Mouse (Mus musculus) embryonic stem cell, embryonic (primary cell): ENCODE results near the gene Sertad3.

ENCODE experiments used
- CTCF ChIA-PET, 4 experiments: fragments of 300-600 bp in 2 of 4; fragments of 350-600 bp in 2 of 4; sonication (Branson Sonifier 250); formaldehyde crosslinking; loops; one replicate each; lab custom pipeline; 2022; ENCODE audit warnings: inconsistent platforms in 2 of 4; lab: Charles Lee
- POLR2A ChIA-PET, 4 experiments: fragments of 300-600 bp in 2 of 4; fragments of 350-600 bp in 2 of 4; sonication (Branson Sonifier 250); formaldehyde crosslinking; loops; one replicate each; lab custom pipeline; 2022; ENCODE audit warnings: antibody characterized with exemption in 4 of 4, inconsistent platforms in 1 of 4; lab: Charles Lee

Gene Sertad3

GRCm38 (mm10) chr7:27451359-27451758 lies 22.2 kb upstream of the Sertad3 start:
- ChIA-PET POLR2A (interaction anchor here in 2 of 4 experiments (1.4 to 3.9 kb wide), 4 partner anchors 23 to 40 kb away, joined by 4 to 26 read pairs (median 4); partner anchors contain the start of gene Sertad1 (in 1 of the 2)), CTCF (interaction anchor here in 2 of 4 experiments (0.9 to 1.0 kb wide), 2 partner anchors 31 to 32 kb away, joined by 3 to 7 read pairs; no protein-coding TSS in a partner anchor)

GRCm38 (mm10) chr7:27452206-27452770 lies 21.3 kb upstream of the Sertad3 start:
- ChIA-PET CTCF (interaction anchor here in 1 of 4 experiments (0.9 to 1.0 kb wide), 3 partner anchors 32 to 56 kb away, joined by 3 read pairs; partner anchors contain the start of gene Sertad1), POLR2A (interaction anchor here in 3 of 4 experiments (0.6 to 1.9 kb wide), 7 partner anchors 15 to 285 kb away, joined by 3 to 4 read pairs (median 4); partner anchors contain the start of genes Sertad1 (in 1 of the 3) and Sertad3 (in 1 of the 3))

GRCm38 (mm10) chr7:27454461-27455121 lies 19.0 kb upstream of the Sertad3 start:
- ChIA-PET CTCF (interaction anchor here (0.6 to 1.4 kb wide), 7 partner anchors 20 to 138 kb away, joined by 3 to 5 read pairs (median 3); no protein-coding TSS in a partner anchor), POLR2A (interaction anchor here in 3 of 4 experiments (0.6 to 1.6 kb wide), 6 partner anchors 15 to 357 kb away, joined by 3 to 7 read pairs (median 4); partner anchors contain the start of gene Sertad1 (in 1 of the 3))

GRCm38 (mm10) chr7:27455273-27455672 lies 18.3 kb upstream of the Sertad3 start:
- CTCF ChIA-PET, result interaction anchor here in 3 of 4 experiments (0.6 to 1.4 kb wide), 3 partner anchors 19 to 1670 kb away, joined by 3 read pairs; no protein-coding TSS in a partner anchor

GRCm38 (mm10) chr7:27458614-27459013 lies 15.0 kb upstream of the Sertad3 start:
- CTCF ChIA-PET, result interaction anchor here in 1 of 4 experiments (1.3 kb wide), 1 partner anchor 16 kb away, joined by 4 read pairs; no protein-coding TSS in a partner anchor

More at GRCm38 (mm10) chr7:27455273-27455672, 18.3 kb upstream of the Sertad3 start:
- POLR2A ChIA-PET, result interaction anchor here in 3 of 4 experiments (0.6 to 1.6 kb wide), 5 partner anchors 10 to 49 kb away, joined by 3 to 7 read pairs (median 3); partner anchors contain the start of gene Sertad1 (in 1 of the 3)

GRCm38 (mm10) chr7:27459640-27460039 lies 13.9 kb upstream of the Sertad3 start:
- POLR2A ChIA-PET, result interaction anchor here in 3 of 4 experiments (0.5 to 3.6 kb wide), 6 partner anchors 10 to 101 kb away, joined by 3 to 28 read pairs (median 3); partner anchors contain the start of gene Sertad3 (in 1 of the 3)
- CTCF ChIA-PET, result interaction anchor here in 2 of 4 experiments (1.3 to 1.4 kb wide), 2 partner anchors 15 to 61 kb away, joined by 3 to 4 read pairs; no protein-coding TSS in a partner anchor

More at GRCm38 (mm10) chr7:27458614-27459013, 15.0 kb upstream of the Sertad3 start:
- POLR2A ChIA-PET, result interaction anchor here in 2 of 4 experiments (0.9 to 3.6 kb wide), 11 partner anchors 9 to 201 kb away, joined by 3 to 28 read pairs (median 5); partner anchors contain the start of genes Sertad1 (in 1 of the 2) and Sertad3 (in 1 of the 2)

GRCm38 (mm10) chr7:27460477-27460876 lies 13.1 kb upstream of the Sertad3 start:
- ChIA-PET CTCF (interaction anchor here in 2 of 4 experiments (0.5 to 1.4 kb wide), 4 partner anchors 23 to 357 kb away, joined by 3 to 4 read pairs (median 3); no protein-coding TSS in a partner anchor), POLR2A (interaction anchor here in 3 of 4 experiments (0.5 to 3.6 kb wide), 9 partner anchors 11 to 100 kb away, joined by 3 to 28 read pairs (median 4); partner anchors contain the start of gene Sertad3 (in 1 of the 3))

- POLR2A ChIA-PET, result interaction anchor here (0.6 to 1.5 kb wide), 15 partner anchors 19 to 705 kb away, joined by 3 to 5 read pairs (median 3); partner anchors contain the start of gene Sertad1 (in 2 of the 4)
- CTCF ChIA-PET, result interaction anchor here in 2 of 4 experiments (0.6 to 0.7 kb wide), 4 partner anchors 10 to 221 kb away, joined by 3 to 5 read pairs (median 4); no protein-coding TSS in a partner anchor
Measured at GRCm38 (mm10) chr7:27467648-27468047, 5.9 kb upstream of the Sertad3 start.

- POLR2A ChIA-PET, result interaction anchor here in 2 of 4 experiments (1.7 to 2.5 kb wide), 4 partner anchors 11 to 22 kb away, joined by 7 to 52 read pairs (median 14); partner anchors contain the start of gene Sertad1 (in 1 of the 2)
- CTCF ChIA-PET, result interaction anchor here in 1 of 4 experiments (0.7 to 2.0 kb wide), 2 partner anchors 20 to 347 kb away, joined by 3 to 21 read pairs; no protein-coding TSS in a partner anchor
Measured at GRCm38 (mm10) chr7:27471390-27472120, 2.0 kb upstream of the Sertad3 start.

- ChIA-PET CTCF (interaction anchor here (0.6 to 2.0 kb wide), 18 partner anchors 15 to 188 kb away, joined by 3 to 21 read pairs (median 3); partner anchors contain the start of gene Sertad1 (in 1 of the 4)), POLR2A (interaction anchor here in 3 of 4 experiments (0.5 to 5.1 kb wide), 68 partner anchors 8 to 1721 kb away, joined by 3 to 79 read pairs (median 4); partner anchors contain the start of genes Sertad1 (in 3 of the 3), Blvrb (in 2 of the 3), Rab4b (in 2 of the 3) and Sptbn4 (in 2 of the 3))
Measured at GRCm38 (mm10) chr7:27472596-27472995, 972 bp upstream of the Sertad3 start.

- CTCF ChIA-PET, result interaction anchor here (0.5 to 3.3 kb wide), 73 partner anchors 9 to 973 kb away, joined by 3 to 73 read pairs (median 4); partner anchors contain the start of genes Sertad1 (in 4 of the 4), Blvrb (in 2 of the 4), Akt2 (in 1 of the 4) and Coq8b (in 1 of the 4)
- POLR2A ChIA-PET, result interaction anchor here (0.6 to 5.1 kb wide), 87 partner anchors 8 to 876 kb away, joined by 3 to 179 read pairs (median 4); partner anchors contain the start of genes Blvrb (in 3 of the 4), Sertad1 (in 3 of the 4), Sptbn4 (in 3 of the 4) and Coq8b (in 2 of the 4)
Measured at GRCm38 (mm10) chr7:27473835-27474489, 394 bp downstream of the Sertad3 start.

GRCm38 (mm10) chr7:27474490-27474954 lies 954 bp downstream of the Sertad3 start:
- CTCF ChIA-PET, result interaction anchor here (0.5 to 3.3 kb wide), 74 partner anchors 8 to 1730 kb away, joined by 3 to 73 read pairs (median 4); partner anchors contain the start of genes Sertad1 (in 4 of the 4), Blvrb (in 2 of the 4), Akt2 (in 1 of the 4) and Coq8b (in 1 of the 4)
- POLR2A ChIA-PET, result interaction anchor here (0.6 to 5.1 kb wide), 82 partner anchors 8 to 1505 kb away, joined by 3 to 179 read pairs (median 4); partner anchors contain the start of genes Blvrb (in 3 of the 4), Sertad1 (in 3 of the 4), Sptbn4 (in 3 of the 4) and Coq8b (in 2 of the 4)

GRCm38 (mm10) chr7:27475596-27475995 lies 2.0 kb downstream of the Sertad3 start:
- CTCF ChIA-PET, result interaction anchor here (0.6 to 3.3 kb wide), 10 partner anchors 13 to 286 kb away, joined by 3 to 73 read pairs (median 4); partner anchors contain the start of gene Sertad1 (in 1 of the 4)
- POLR2A ChIA-PET, result interaction anchor here in 3 of 4 experiments (1.2 to 5.1 kb wide), 13 partner anchors 10 to 143 kb away, joined by 3 to 179 read pairs (median 12); partner anchors contain the start of gene Sertad1 (in 3 of the 3)

GRCm38 (mm10) chr7:27476098-27476635 lies 2.6 kb downstream of the Sertad3 start:
- CTCF ChIA-PET, result interaction anchor here (0.5 to 3.3 kb wide), 10 partner anchors 13 to 51 kb away, joined by 3 to 73 read pairs (median 4); partner anchors contain the start of genes Blvrb (in 1 of the 4), Sertad1 (in 1 of the 4) and Sptbn4 (in 1 of the 4)
- POLR2A ChIA-PET, result interaction anchor here (0.6 to 5.1 kb wide), 15 partner anchors 10 to 144 kb away, joined by 3 to 179 read pairs (median 5); partner anchors contain the start of genes Sertad1 (in 3 of the 4) and Prx (in 1 of the 4)
